Mouse (Mus musculus): ENCODE measurements around the gene Gm21887. TPM values are rescaled to one million over a fixed set of nuclear protein-coding genes. Genes with fewer than 3 reads are reported as not detected.
"Not testable (repeated sequence)": the region's sequence is repeated elsewhere in the genome, so short reads cannot be mapped to it uniquely, and the experiment has no call there.

Gene Gm21887
- polyA plus RNA-seq (2012; rRNA removed) = 891 and 1,402 TPM in 2 replicates

GRCm38 (mm10) chrX:170009016-170009750, at the start of gene Gm21887:
Gene Gm21887, plus strand, starts transcription at chrX:170009659.
- DNase-seq (ENCODE audit: extremely low spot score in 1 of 2, low spot score in 1 of 2) = peak in 1 of 2 experiments; percentile 94

- DNase-seq (ENCODE audit: extremely low spot score in 1 of 2, low spot score in 1 of 2) = no peak
These were observed 40.1 kb upstream of the Gm21887 start for GRCm38 (mm10) chrX:169969337-169969736.

- DNase-seq (ENCODE audit: extremely low spot score in 1 of 2, low spot score in 1 of 2) = not testable (repeated sequence)
These were observed 39.7 kb upstream of the Gm21887 start for GRCm38 (mm10) chrX:169969765-169970164.

- not testable (repeated sequence) for DNase-seq (ENCODE audit: extremely low spot score in 1 of 2, low spot score in 1 of 2)
These were observed 38.9 kb upstream of the Gm21887 start for GRCm38 (mm10) chrX:169970546-169970945.

- DNase-seq (ENCODE audit: extremely low spot score in 1 of 2, low spot score in 1 of 2) = not testable (repeated sequence)
These were observed 37.9 kb upstream of the Gm21887 start for GRCm38 (mm10) chrX:169971562-169971961.

- not testable (repeated sequence) for DNase-seq (ENCODE audit: extremely low spot score in 1 of 2, low spot score in 1 of 2)
These were observed 37.3 kb upstream of the Gm21887 start for GRCm38 (mm10) chrX:169972131-169972530.

- peak in 1 of 2 experiments; percentile 10 for DNase-seq (ENCODE audit: extremely low spot score in 1 of 2, low spot score in 1 of 2)
These were observed 36.5 kb upstream of the Gm21887 start for GRCm38 (mm10) chrX:169972791-169973494.

GRCm38 (mm10) chrX:169973806-169974205, 35.7 kb upstream of the Gm21887 start:
- DNase-seq (ENCODE audit: extremely low spot score in 1 of 2, low spot score in 1 of 2) = peak in 1 of 2 experiments; percentile 25

GRCm38 (mm10) chrX:169974456-169974855, 35.0 kb upstream of the Gm21887 start:
- peak in 1 of 2 experiments; percentile 6 for DNase-seq (ENCODE audit: extremely low spot score in 1 of 2, low spot score in 1 of 2)

GRCm38 (mm10) chrX:169974974-169975373, 34.5 kb upstream of the Gm21887 start:
- peak in 1 of 2 experiments; percentile 7 for DNase-seq (ENCODE audit: extremely low spot score in 1 of 2, low spot score in 1 of 2)

- DNase-seq (ENCODE audit: extremely low spot score in 1 of 2, low spot score in 1 of 2) = peak in 1 of 2 experiments; percentile 27
These were observed 33.8 kb upstream of the Gm21887 start for GRCm38 (mm10) chrX:169975681-169976131.

GRCm38 (mm10) chrX:169976340-169976739, 33.1 kb upstream of the Gm21887 start:
- not testable (repeated sequence) for DNase-seq (ENCODE audit: extremely low spot score in 1 of 2, low spot score in 1 of 2)

- DNase-seq (ENCODE audit: extremely low spot score in 1 of 2, low spot score in 1 of 2) = not testable (repeated sequence)
These were observed 31.5 kb upstream of the Gm21887 start for GRCm38 (mm10) chrX:169977856-169978435.

- peak in 1 of 2 experiments; percentile 85 for DNase-seq (ENCODE audit: extremely low spot score in 1 of 2, low spot score in 1 of 2)
These were observed 30.8 kb upstream of the Gm21887 start for GRCm38 (mm10) chrX:169978436-169979381.

GRCm38 (mm10) chrX:169979461-169980202, 29.8 kb upstream of the Gm21887 start:
- DNase-seq (ENCODE audit: extremely low spot score in 1 of 2, low spot score in 1 of 2) = peak in 1 of 2 experiments; percentile 65

GRCm38 (mm10) chrX:169980203-169980556, 29.3 kb upstream of the Gm21887 start:
- DNase-seq (ENCODE audit: extremely low spot score in 1 of 2, low spot score in 1 of 2) = not testable (repeated sequence)

- DNase-seq (ENCODE audit: extremely low spot score in 1 of 2, low spot score in 1 of 2) = no peak
These were observed 28.6 kb upstream of the Gm21887 start for GRCm38 (mm10) chrX:169980809-169981289.

- peak in 1 of 2 experiments; percentile 59 for DNase-seq (ENCODE audit: extremely low spot score in 1 of 2, low spot score in 1 of 2)
These were observed 27.7 kb upstream of the Gm21887 start for GRCm38 (mm10) chrX:169981761-169982181.
